Mouse (Mus musculus) telencephalon, adult 2 months (tissue): ENCODE measurements around the gene Gtpbp3.

ENCODE experiments used
- DNase-seq: peaks from one replicate; pipeline ENCODE4 v3.0.0-alpha.2; 2011; ENCODE audit warnings: low read depth, low spot score

Gene Gtpbp3

GRCm38 (mm10) chr8:71469411-71469810 is 18.5 kb upstream of the Gtpbp3 start:
- no peak for DNase-seq

DNA sequence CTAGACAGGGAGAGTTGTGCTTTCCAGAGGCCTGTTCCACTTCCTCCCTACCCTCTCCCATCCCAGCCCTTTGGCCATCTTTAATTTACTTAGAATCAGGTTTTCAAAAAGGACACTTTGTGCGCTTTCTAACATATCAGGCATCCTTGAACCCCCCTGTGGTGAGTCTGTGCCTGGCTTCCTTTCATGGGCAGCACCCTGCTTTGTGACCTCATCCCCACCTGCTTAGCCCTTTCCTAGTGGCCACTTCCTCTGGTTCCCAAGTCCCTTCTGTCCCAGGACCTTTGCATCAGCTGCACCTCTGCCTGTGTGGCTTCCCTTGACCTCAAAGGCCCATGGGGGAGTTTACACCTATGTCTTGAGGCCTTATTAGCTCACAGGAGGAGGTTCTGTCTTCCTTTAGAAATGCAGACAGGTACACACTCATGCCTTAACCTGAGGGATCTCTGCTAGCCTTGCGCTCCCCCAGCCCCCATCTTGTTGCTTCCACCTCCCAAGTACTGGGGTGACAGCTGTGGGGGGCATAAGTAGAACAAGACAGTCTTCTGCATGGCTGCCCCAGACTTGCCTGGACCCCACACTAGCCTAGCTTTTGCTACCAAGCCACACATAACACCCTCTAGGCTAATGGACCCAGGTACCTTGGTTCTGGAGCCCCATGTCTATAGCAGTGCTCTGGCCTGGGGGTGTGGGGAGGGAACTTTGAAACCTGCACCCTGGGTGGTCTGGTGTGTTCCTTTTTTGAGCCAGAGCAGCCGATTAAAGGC is 17.6 kb upstream of the Gtpbp3 start:
- no peak for DNase-seq

- DNase-seq, result no peak
These were observed 17.0 kb upstream of the Gtpbp3 start for GRCm38 (mm10) chr8:71470913-71471255.

DNA sequence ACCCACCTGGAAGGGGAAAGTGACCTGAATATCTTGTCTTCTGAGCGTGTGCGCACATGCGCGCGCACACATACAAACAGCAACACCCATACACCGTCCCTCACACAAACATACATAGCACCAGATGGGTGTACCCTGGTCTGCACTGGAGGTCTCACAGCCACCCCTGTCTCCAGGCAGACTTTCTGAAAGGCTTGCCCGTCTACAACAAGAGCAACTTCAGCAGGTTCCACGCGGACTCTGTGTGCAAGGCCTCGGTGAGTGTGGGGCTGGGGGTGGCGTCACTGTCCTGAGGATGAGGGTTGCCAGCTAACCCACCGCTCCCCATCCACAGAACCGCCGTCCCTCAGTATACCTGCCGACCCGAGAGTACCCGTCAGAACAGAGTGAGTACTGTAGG is 16.0 kb upstream of the Gtpbp3 start:
- no peak for DNase-seq

- no peak for DNase-seq
These were observed 15.1 kb upstream of the Gtpbp3 start for GRCm38 (mm10) chr8:71472601-71473386.

GRCm38 (mm10) chr8:71474344-71474743 is 13.6 kb upstream of the Gtpbp3 start:
- no peak for DNase-seq

DNA sequence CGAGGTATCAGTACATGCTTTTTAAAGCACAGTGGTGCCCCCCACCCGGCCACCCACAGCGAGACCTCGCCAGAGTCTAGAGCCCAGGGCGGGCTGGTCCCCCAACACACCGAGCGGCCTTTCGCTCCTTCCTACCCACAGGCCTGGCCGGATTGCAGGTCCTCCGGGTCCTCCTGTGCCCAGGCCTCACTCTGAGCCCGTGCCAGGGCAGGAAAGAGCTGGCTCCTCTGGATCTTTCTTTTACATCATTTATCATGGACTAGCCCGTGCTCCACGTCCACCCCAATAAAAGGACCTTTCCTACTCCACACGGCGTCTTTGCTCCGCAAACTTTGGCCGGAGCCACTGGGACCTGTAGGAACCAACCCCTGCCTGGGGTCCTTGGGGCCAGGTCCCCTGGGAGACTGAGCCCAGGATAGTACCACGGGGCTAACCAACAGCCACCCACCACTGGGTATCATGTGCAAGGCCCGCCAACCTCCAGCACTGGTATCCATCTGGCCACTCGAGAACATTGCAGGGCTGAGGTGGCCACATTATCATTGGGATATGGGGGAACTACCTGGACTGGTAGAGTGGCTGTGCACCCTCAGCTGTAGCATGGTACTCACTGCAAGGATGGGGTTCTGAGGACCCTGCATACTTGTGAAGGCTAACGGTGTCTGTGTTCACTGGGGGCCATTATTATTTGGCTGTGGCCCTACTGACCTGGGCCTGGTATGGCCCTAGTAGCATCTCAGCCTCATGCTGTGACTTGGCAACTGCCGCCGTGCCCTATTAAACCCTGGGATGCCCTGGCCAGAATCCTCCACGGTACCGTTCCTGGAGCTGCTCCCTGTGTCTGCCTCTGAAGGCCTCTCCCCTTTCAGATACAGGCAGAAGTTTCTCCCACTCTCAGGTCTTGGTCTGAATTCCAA is 12.9 kb upstream of the Gtpbp3 start:
- DNase-seq, result no peak

- no peak for DNase-seq
These were observed 12.2 kb upstream of the Gtpbp3 start for GRCm38 (mm10) chr8:71475702-71476075.

GRCm38 (mm10) chr8:71476099-71476940 is 11.6 kb upstream of the Gtpbp3 start:
- DNase-seq, result no peak

DNA sequence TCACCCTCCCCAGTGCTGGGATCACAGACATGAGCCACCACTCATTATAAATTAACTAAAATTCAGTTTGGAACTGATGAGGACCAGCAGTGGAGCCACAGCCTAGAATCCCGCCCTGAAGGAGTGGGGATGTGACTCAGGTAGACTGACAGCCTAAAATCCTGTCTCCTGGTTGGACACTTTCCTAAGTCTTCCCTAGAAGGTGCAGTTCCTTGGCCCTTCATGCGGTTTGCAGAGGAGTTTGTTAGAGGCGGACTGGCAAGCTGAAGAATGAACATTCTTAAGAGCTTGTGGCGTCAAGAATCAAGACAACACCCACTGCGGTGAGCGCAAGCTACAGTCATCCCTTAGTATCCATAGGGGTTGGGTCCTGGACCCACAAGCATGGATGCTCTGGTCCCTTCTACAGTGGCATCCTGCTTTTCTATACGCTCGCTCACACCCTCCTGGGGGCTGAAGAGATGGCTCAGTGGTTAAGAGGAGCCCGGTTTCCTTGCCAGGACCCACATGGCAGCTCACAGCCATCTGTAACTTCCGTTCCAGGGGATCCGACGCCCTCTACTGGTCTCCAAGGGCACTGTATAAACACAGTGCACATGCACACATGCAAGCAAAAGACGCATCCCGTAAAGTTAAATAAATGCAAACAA is 10.6 kb upstream of the Gtpbp3 start:
- DNase-seq, result no peak

GRCm38 (mm10) chr8:71478943-71479342 is 9.0 kb upstream of the Gtpbp3 start:
- no peak for DNase-seq

DNA sequence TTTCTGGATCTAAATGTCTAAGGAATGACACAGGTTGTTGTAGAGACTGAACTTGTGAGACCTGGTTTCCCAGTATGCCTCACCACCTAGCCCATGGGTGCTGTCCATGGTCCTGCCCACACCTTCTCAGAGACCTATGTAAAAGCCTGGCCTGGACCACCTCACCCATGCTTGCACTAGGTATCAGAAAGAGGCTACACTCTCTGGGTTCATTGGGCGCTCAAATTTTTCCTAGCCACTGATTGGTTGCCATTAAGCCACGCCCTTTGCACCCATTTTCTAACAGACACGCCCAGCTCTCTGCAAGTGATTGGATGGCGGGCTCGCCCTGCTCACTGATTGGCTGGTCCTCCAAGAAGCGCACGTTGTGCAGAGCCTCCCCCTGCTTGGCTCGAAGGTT is 4.0 kb upstream of the Gtpbp3 start:
- DNase-seq, result no peak

- DNase-seq, result no peak
These were observed 3.2 kb upstream of the Gtpbp3 start for GRCm38 (mm10) chr8:71484736-71485135.

- DNase-seq, result peak; percentile 88
These were observed 2.5 kb upstream of the Gtpbp3 start, which contains the start of gene Ano8 for GRCm38 (mm10) chr8:71485142-71486135. Gene Ano8, minus strand, starts transcription at chr8:71485963.

- DNase-seq, result no peak
These were observed 1.8 kb upstream of the Gtpbp3 start for GRCm38 (mm10) chr8:71486136-71486529.

GRCm38 (mm10) chr8:71488454-71488853 is 551 bp downstream of the Gtpbp3 start:
- DNase-seq, result peak; percentile 95

GRCm38 (mm10) chr8:71495039-71495438 is 7.1 kb downstream of the Gtpbp3 start:
- DNase-seq, result peak; percentile 46

DNA sequence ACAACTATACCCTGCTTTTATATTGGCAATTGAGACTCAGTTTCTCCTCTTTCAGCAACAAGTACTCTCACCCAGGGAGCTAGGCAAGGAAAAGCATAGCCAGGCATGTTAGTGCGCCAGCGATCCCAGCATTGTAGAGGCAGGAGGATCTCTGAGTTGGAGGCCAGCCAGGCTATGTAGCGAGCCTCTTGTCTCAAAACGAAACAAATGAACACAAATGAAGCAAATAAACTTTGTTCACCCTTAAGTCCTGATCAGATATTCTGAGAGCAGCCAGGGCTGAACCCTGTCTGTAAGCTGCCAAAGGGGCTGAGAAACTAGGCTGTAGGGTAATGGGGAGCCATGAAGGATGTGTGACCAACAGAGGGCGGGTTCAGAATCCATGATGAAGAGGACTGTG is 7.9 kb downstream of the Gtpbp3 start:
- DNase-seq, result no peak

- no peak for DNase-seq
These were observed 8.6 kb downstream of the Gtpbp3 start for GRCm38 (mm10) chr8:71496481-71496880.
